Mouse (Mus musculus) layer of hippocampus, postnatal 36 days (tissue): ENCODE measurements around the gene Ccdc155. TPM values are rescaled to one million over a fixed set of nuclear protein-coding genes. Genes with fewer than 3 reads are reported as not detected.

Experiments used
- DNase-seq, 2 experiments: peaks; one replicate each; pipeline ENCODE4 v3.0.0; 2022
- total RNA-seq, 2 experiments: library from RNA; stranded (reverse); gene quantifications; 2 replicates each; pipeline ENCODE4 v1.2.3; 2021

The Ccdc155 gene
- total RNA-seq, 2 experiments from 2014 or later: 2.0 to 3.3 TPM

GRCm38 (mm10) chr7:45226421-45226820 is 21.7 kb upstream of the Ccdc155 start:
- DNase-seq: no peak

GRCm38 (mm10) chr7:45224826-45225225 is 20.1 kb upstream of the Ccdc155 start:
- DNase-seq: no peak

GRCm38 (mm10) chr7:45221680-45222079 is 17.0 kb upstream of the Ccdc155 start:
- DNase-seq: no peak

GRCm38 (mm10) chr7:45216442-45217183 is 11.9 kb upstream of the Ccdc155 start:
- DNase-seq: no peak

GRCm38 (mm10) chr7:45215673-45216441 is 11.2 kb upstream of the Ccdc155 start, which contains the start of gene Tead2:
TSS of gene Tead2 (plus strand) at chr7:45215753.
- no peak for DNase-seq

GRCm38 (mm10) chr7:45213708-45214107 is 9.0 kb upstream of the Ccdc155 start:
- DNase-seq: no peak

- no peak for DNase-seq
Observed at GRCm38 (mm10) chr7:45212356-45212755, 7.7 kb upstream of the Ccdc155 start.

- DNase-seq: no peak
Observed at GRCm38 (mm10) chr7:45211851-45212251, 7.2 kb upstream of the Ccdc155 start, which contains the start of gene Dkkl1. TSS of gene Dkkl1 (minus strand) at chr7:45212147.

GRCm38 (mm10) chr7:45211070-45211469 is 6.4 kb upstream of the Ccdc155 start:
- no peak for DNase-seq

- DNase-seq: no peak
Observed at GRCm38 (mm10) chr7:45208260-45208659, 3.6 kb upstream of the Ccdc155 start.

GRCm38 (mm10) chr7:45202654-45203053 is 2.0 kb downstream of the Ccdc155 start:
- no peak for DNase-seq

GRCm38 (mm10) chr7:45198961-45199360 is 5.7 kb downstream of the Ccdc155 start:
- no peak for DNase-seq

GRCm38 (mm10) chr7:45198435-45198834 is 6.3 kb downstream of the Ccdc155 start:
- peak; percentile 64 to 74 for DNase-seq

- no peak for DNase-seq
Observed at GRCm38 (mm10) chr7:45196994-45197393, 7.7 kb downstream of the Ccdc155 start.

GRCm38 (mm10) chr7:45196176-45196535 is 8.5 kb downstream of the Ccdc155 start:
- DNase-seq: no peak

- no peak for DNase-seq
Observed at GRCm38 (mm10) chr7:45195341-45196175, 9.1 kb downstream of the Ccdc155 start.

- no peak for DNase-seq
Observed at GRCm38 (mm10) chr7:45193871-45194785, 10.6 kb downstream of the Ccdc155 start.

GRCm38 (mm10) chr7:45193406-45193805 is 11.3 kb downstream of the Ccdc155 start:
- no peak for DNase-seq

GRCm38 (mm10) chr7:45192585-45193310 is 11.9 kb downstream of the Ccdc155 start:
- DNase-seq: no peak

GRCm38 (mm10) chr7:45191803-45192363 is 12.8 kb downstream of the Ccdc155 start:
- no peak for DNase-seq

- no peak for DNase-seq
Observed at GRCm38 (mm10) chr7:45191161-45191560, 13.5 kb downstream of the Ccdc155 start.
